Mouse (Mus musculus): ENCODE measurements around the gene Vmn1r152.
"Not testable (repeated sequence)": the region's sequence is repeated elsewhere in the genome, so short reads cannot be mapped to it uniquely, and the experiment has no call there.

Gene Vmn1r152

DNA sequence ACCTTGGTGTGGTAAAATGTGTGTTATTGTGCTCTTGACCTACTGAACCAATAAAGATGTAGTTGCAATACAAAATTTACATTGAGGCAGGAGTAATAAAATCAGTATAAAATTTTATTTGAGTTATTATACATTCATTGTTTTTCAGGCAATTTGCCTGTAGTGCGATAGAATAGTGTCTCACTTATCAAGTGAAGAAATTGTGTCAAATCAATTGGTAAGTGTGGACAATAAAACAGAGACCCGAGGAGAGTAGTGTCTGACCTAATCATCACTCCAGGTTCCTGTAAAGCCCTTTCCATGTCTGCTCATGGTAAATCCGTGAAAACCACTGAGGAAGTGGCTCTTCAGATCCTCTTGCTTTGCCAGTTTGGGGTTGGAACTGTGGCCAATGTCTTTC, at the start of gene Vmn1r152:
Gene Vmn1r152, plus strand, starts transcription at position 301 of the 400 bp plus-strand sequence.
- DNase-seq, result not testable (repeated sequence)

DNA sequence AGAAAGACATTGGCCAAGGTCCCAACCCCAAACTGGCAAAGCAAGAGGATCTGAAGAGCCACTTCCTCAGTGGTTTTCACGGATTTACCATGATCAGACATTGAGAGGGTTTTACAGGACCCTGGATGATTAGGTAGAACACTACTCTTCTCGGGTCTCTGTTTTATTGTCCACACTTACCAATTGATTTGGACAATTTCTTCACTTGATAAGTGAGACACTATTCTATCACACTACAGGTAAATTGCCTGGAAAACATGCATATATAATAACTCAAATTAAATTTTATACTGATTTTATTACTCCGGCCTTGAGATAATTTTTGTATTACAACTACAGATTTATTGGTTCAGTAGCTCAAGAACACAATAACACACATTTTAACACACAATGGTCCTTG, 23.2 kb upstream of the Vmn1r152 start, which contains the start of gene Vmn1r151:
Gene Vmn1r151, minus strand, starts transcription at position 101 of the 400 bp plus-strand sequence.
- not testable (repeated sequence) for DNase-seq

- DNase-seq, result not testable (repeated sequence)
Measured at GRCm38 (mm10) chr7:22534787-22535186, 12.0 kb downstream of the Vmn1r152 start, which contains the start of gene Gm8677. Gm8677 (minus strand) TSS chr7:22534887.

DNA sequence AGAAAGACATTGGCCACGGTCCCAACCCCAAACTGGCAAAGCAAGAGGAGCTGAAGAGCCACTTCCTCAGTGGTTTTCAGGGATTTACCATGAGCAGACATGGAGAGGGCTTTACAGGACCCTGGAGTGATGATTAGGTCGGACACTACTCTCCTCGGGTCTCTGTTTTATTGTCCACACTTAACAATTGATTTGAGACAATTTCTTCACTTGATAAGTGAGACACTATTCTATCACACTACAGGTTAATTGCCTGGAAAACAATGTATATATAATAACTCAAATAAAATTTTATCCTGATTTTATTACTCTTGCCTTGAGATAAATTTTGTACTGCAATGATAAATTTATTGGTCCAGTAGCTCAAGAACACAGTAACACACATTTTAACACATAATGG, 42.5 kb downstream of the Vmn1r152 start, which contains the start of gene Gm4201:
Gene Gm4201, minus strand, starts transcription at position 101 of the 400 bp plus-strand sequence.
- not testable (repeated sequence) for DNase-seq

Measured in kidney, postnatal 36 days (tissue).